Mouse (Mus musculus): ENCODE measurements at regions not wholly inside any gene's neighbourhood (a gene's known extent, or its start where the extent isn't known, plus 50 kb on each side); places are given as distances from the start of the nearest gene placed in this dataset.

GRCm38 (mm10) chr5:51203266-51203665, 364.3 kb downstream of the Ppargc1a start:
- TF ChIP-seq CTCF (IDR thresholded peaks at IDR 0.05; ENCODE audit: borderline replicate concordance, insufficient read depth, low read length) (no peak), POLR2A (IDR thresholded peaks at IDR 0.05; ENCODE audit: low read depth, low read length) (no peak)

All from embryonic fibroblast, embryonic 13.5 days (primary cell).